11 mouse cellular contexts compared by ENCODE assay signal in genomic region chr2:167774166-167774805, GRCm38 (mm10).
DNase-seq lines count a peak whose midpoint lies in the region; ATAC-seq and TF ChIP-seq lines count a peak whose summit lies in the region.
"Had no signal": no experiment of that assay in that cellular context is flagged by ENCODE, and none has a peak within 500 bp of the region (broad histone marks: within the 10 kb centered on the region; RNA-seq: fewer than 3 reads in every experiment).

No protein-coding gene starts in this region.

- H3K4me3 ChIP-seq in heart, embryonic 13.5 days: no peak overlapping the region
- H3K4me3 ChIP-seq in embryonic facial prominence, embryonic 14.5 days (ENCODE audit: low read depth, low read length): no peak overlapping the region
- H3K4me3 ChIP-seq in liver, postnatal 0 days (ENCODE audit: low read depth, low read length): no peak overlapping the region
- H3K4me3 ChIP-seq in midbrain, embryonic 16.5 days (ENCODE audit: low read depth, low read length): no peak overlapping the region
- H3K4me3 ChIP-seq: hindbrain, embryonic 12.5 days; neural tube, embryonic 13.5 days had no signal

- no peak for TF ChIP-seq EP300 in liver, postnatal 0 days (IDR thresholded peaks at IDR 0.05; ENCODE audit: low read depth)

- peaks cover 44% of the 10 kb centered on the region for H3K4me1 ChIP-seq in heart, embryonic 13.5 days
- H3K4me1 ChIP-seq in embryonic facial prominence, embryonic 14.5 days (ENCODE audit: control insufficient read depth, insufficient read depth, low read length): peaks cover 35% of the 10 kb centered on the region
- H3K4me1 ChIP-seq in liver, postnatal 0 days (ENCODE audit: insufficient read depth): peaks cover 45% of the 10 kb centered on the region
- H3K4me1 ChIP-seq in midbrain, embryonic 16.5 days (ENCODE audit: control insufficient read depth, insufficient read depth, low read length): peaks cover 12% of the 10 kb centered on the region

- no peak for ATAC-seq in heart, embryonic 13.5 days (ENCODE audit: extremely low read depth, insufficient number of reproducible peaks, low FRiP score, low TSS enrichment)
- no peak for ATAC-seq in embryonic facial prominence, embryonic 14.5 days (ENCODE audit: low read depth)
- no peak for ATAC-seq in liver, postnatal 0 days
- no peak for ATAC-seq in midbrain, embryonic 16.5 days

- H3K36me3 ChIP-seq in heart, embryonic 13.5 days: no peaks in the 10 kb centered on the region
- H3K36me3 ChIP-seq in embryonic facial prominence, embryonic 14.5 days (ENCODE audit: control insufficient read depth, insufficient read depth, low read length): no peaks in the 10 kb centered on the region
- H3K36me3 ChIP-seq in liver, postnatal 0 days (replicated peaks; ENCODE audit: insufficient read depth, low read length): no peaks in the 10 kb centered on the region
- H3K36me3 ChIP-seq in midbrain, embryonic 16.5 days (ENCODE audit: control insufficient read depth, insufficient read depth, low read length): no peaks in the 10 kb centered on the region
- H3K36me3 ChIP-seq: hindbrain, embryonic 12.5 days; neural tube, embryonic 13.5 days had no signal

- no peaks in the 10 kb centered on the region; the same call in 1 of the 2 replicates for H3K27me3 ChIP-seq in heart, embryonic 13.5 days (replicated peaks)
- no peaks in the 10 kb centered on the region for H3K27me3 ChIP-seq in embryonic facial prominence, embryonic 14.5 days (replicated peaks; ENCODE audit: control insufficient read depth, insufficient read depth, low read length)
- H3K27me3 ChIP-seq in liver, postnatal 0 days (ENCODE audit: insufficient read depth, low read length): no peaks in the 10 kb centered on the region
- H3K27me3 ChIP-seq in midbrain, embryonic 16.5 days (ENCODE audit: control insufficient read depth, insufficient read depth, low read depth, low read length): no peaks in the 10 kb centered on the region
- H3K27me3 ChIP-seq: neural tube, embryonic 13.5 days had no signal

- TF ChIP-seq CTCF in liver, postnatal 0 days (IDR thresholded peaks at IDR 0.05; ENCODE audit: low read depth): no peak

- H3K4me2 ChIP-seq in heart, embryonic 13.5 days: no peak overlapping the region
- H3K4me2 ChIP-seq in embryonic facial prominence, embryonic 14.5 days (ENCODE audit: low read depth, low read length): no peak overlapping the region
- no peak overlapping the region for H3K4me2 ChIP-seq in liver, postnatal 0 days (ENCODE audit: low read depth, low read length)
- no peak overlapping the region for H3K4me2 ChIP-seq in midbrain, embryonic 16.5 days (ENCODE audit: low read length)
- H3K4me2 ChIP-seq: hindbrain, embryonic 12.5 days; neural tube, embryonic 13.5 days had no signal

- peak overlapping the region; percentile 32; the same call in 1 of the 2 replicates for H3K27ac ChIP-seq in heart, embryonic 13.5 days (replicated peaks)
- H3K27ac ChIP-seq in embryonic facial prominence, embryonic 14.5 days (replicated peaks; ENCODE audit: low read depth, low read length): peak overlapping the region; percentile 70
- peak overlapping the region; percentile 87 for H3K27ac ChIP-seq in liver, postnatal 0 days (ENCODE audit: low read depth)
- H3K27ac ChIP-seq in midbrain, embryonic 16.5 days (ENCODE audit: low read length): no peak overlapping the region
- H3K27ac ChIP-seq: hindbrain, embryonic 12.5 days; neural tube, embryonic 13.5 days had no signal

- 83% methylated on average over 2 of the region's 2 CpGs for WGBS in heart, embryonic 13.5 days
- WGBS in embryonic facial prominence, embryonic 14.5 days: 73% methylated on average over 2 of the region's 2 CpGs
- WGBS in liver, postnatal 0 days (ENCODE audit: insufficient replicate concordance): 83% methylated on average over 2 of the region's 2 CpGs
- WGBS in midbrain, embryonic 16.5 days: 100% methylated on average over 2 of the region's 2 CpGs

- DNase-seq in heart, postnatal 25 days (ENCODE audit: low spot score): no peak
- peak; percentile 73 for DNase-seq in NIH3T3 (ENCODE audit: low read depth)
- no peak for DNase-seq in embryonic facial prominence, embryonic 14.5 days (ENCODE audit: low spot score)
- no peak for DNase-seq in liver, postnatal 0 days
- DNase-seq in urinary bladder, postnatal 25 days (ENCODE audit: low spot score): no peak
- no peak for DNase-seq in layer of hippocampus, adult 18-20 months (ENCODE audit: low spot score in 2 of 2)
- DNase-seq: right cerebral cortex, postnatal 14 days had no signal

- intact Hi-C loops in heart, postnatal 25 days (cut with DNase I): no loop called here

- H3K9ac ChIP-seq in heart, embryonic 13.5 days: peak overlapping the region; percentile 48; the same call in 1 of the 2 replicates
- peak overlapping the region; percentile 23 for H3K9ac ChIP-seq in embryonic facial prominence, embryonic 14.5 days (ENCODE audit: low read depth, low read length)
- H3K9ac ChIP-seq in liver, postnatal 0 days (replicated peaks): peak overlapping the region; percentile 41
- no peak overlapping the region for H3K9ac ChIP-seq in midbrain, embryonic 16.5 days (ENCODE audit: low read depth, low read length)
- H3K9ac ChIP-seq: hindbrain, embryonic 12.5 days; neural tube, embryonic 13.5 days had no signal

- H3K9me3 ChIP-seq in heart, embryonic 13.5 days: no peaks in the 10 kb centered on the region
- no peaks in the 10 kb centered on the region for H3K9me3 ChIP-seq in embryonic facial prominence, embryonic 14.5 days (ENCODE audit: control insufficient read depth, low read length)
- H3K9me3 ChIP-seq in liver, postnatal 0 days (ENCODE audit: low read length): no peaks in the 10 kb centered on the region
- H3K9me3 ChIP-seq in midbrain, embryonic 16.5 days (replicated peaks; ENCODE audit: control insufficient read depth, low read length, poor library complexity, severe bottlenecking): no peaks in the 10 kb centered on the region
- H3K9me3 ChIP-seq: hindbrain, embryonic 12.5 days; neural tube, embryonic 13.5 days had no signal
